Comparison of ENCODE assay signal across 17 mouse cellular contexts in genomic region chr11:54932540-54932939, GRCm38 (mm10). TPM values are rescaled to one million over a fixed set of nuclear protein-coding genes. Genes with fewer than 3 reads are reported as not detected.
"Had no signal": no experiment of that assay in that cellular context is flagged by ENCODE, and none has a peak within 500 bp of the region (broad histone marks: within the 10 kb centered on the region; RNA-seq: fewer than 3 reads in every experiment).

No protein-coding gene starts in this region.

- DNase-seq: retina, postnatal 1 day; right cerebral cortex, adult 18-20 months; right cerebral cortex, postnatal 14 days; right cerebral cortex, postnatal 25 days; right cerebral cortex, postnatal 4 days; spleen, adult 18-20 months; thymus, adult 18-20 months; thymus, adult 2 months; thymus, postnatal 14 days; thymus, postnatal 25 days; thymus, postnatal 36 days; thymus, postnatal 4 days had no signal

- H3K4me3 ChIP-seq: neural tube, embryonic 13.5 days; neural tube, embryonic 15.5 days; stomach, embryonic 15.5 days had no signal

- H3K27ac ChIP-seq: neural tube, embryonic 13.5 days; neural tube, embryonic 15.5 days; stomach, embryonic 15.5 days; stomach, postnatal 0 days had no signal

RNA-seq across cellular contexts. Expression of gene Gpx3, which starts 30.3 kb away (rescaled TPM):
- total RNA-seq: neutrophil, adult 5-6 weeks had no signal
